Comparison of ENCODE assay signal across 22 mouse cellular contexts in the genomic region with DNA sequence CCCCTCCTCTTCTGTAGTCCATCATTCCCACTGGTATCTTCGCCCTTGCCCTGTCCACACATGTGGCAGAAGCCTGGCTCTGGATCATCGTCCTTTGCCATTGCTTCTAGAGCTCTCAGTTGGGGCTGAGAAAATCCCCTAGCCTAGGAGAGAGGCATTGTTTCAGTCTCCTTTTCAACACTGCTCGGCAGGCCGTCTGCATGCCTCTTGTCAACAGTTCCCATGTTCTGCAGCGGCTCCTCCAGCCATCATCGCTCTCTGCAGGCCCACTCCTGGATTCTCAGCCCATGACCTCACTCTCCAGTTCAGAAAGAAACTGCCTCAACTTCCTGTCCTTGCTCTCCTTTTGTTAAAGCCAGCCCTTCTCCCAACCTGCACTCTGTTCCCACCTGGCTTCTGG.
DNase-seq lines count a peak whose midpoint lies in the region; ATAC-seq lines count a peak whose summit lies in the region.
"Had no signal": no experiment of that assay in that cellular context is flagged by ENCODE, and none has a peak within 500 bp of the region (broad histone marks: within the 10 kb centered on the region; RNA-seq: fewer than 3 reads in every experiment).

No protein-coding gene starts in this region.

- H3K27me3 ChIP-seq in heart, embryonic 10.5 days (ENCODE audit: insufficient read depth, poor library complexity, severe bottlenecking) = no peaks in the 10 kb centered on the region
- no peaks in the 10 kb centered on the region for H3K27me3 ChIP-seq in heart, embryonic 13.5 days (replicated peaks)
- H3K27me3 ChIP-seq in heart, embryonic 16.5 days (ENCODE audit: control insufficient read depth, insufficient read depth, low read length) = no peaks in the 10 kb centered on the region
- H3K27me3 ChIP-seq in neural tube, embryonic 11.5 days (ENCODE audit: control insufficient read depth, insufficient read depth, low read length) = no peaks in the 10 kb centered on the region
- H3K27me3 ChIP-seq: forebrain, embryonic 13.5 days; hindbrain, embryonic 12.5 days; hindbrain, embryonic 15.5 days; intestine, embryonic 15.5 days had no signal

- no peak overlapping the region for H3K4me2 ChIP-seq in heart, embryonic 13.5 days
- no peak overlapping the region for H3K4me2 ChIP-seq in heart, embryonic 16.5 days (ENCODE audit: low read depth, low read length)
- H3K4me2 ChIP-seq in neural tube, embryonic 11.5 days (ENCODE audit: low read depth) = no peak overlapping the region
- H3K4me2 ChIP-seq: forebrain, embryonic 13.5 days; hindbrain, embryonic 12.5 days; hindbrain, embryonic 15.5 days; intestine, embryonic 15.5 days had no signal

- H3K4me3 ChIP-seq in heart, embryonic 10.5 days = no peak overlapping the region
- H3K4me3 ChIP-seq in heart, embryonic 13.5 days = no peak overlapping the region
- H3K4me3 ChIP-seq in heart, embryonic 16.5 days (ENCODE audit: low read length) = no peak overlapping the region
- H3K4me3 ChIP-seq in neural tube, embryonic 11.5 days (ENCODE audit: low read depth, low read length) = no peak overlapping the region
- H3K4me3 ChIP-seq: forebrain, embryonic 10.5 days; forebrain, embryonic 13.5 days; hindbrain, embryonic 12.5 days; hindbrain, embryonic 15.5 days; intestine, embryonic 15.5 days had no signal

- ATAC-seq in heart, embryonic 13.5 days (ENCODE audit: extremely low read depth, insufficient number of reproducible peaks, low FRiP score, low TSS enrichment) = peak; percentile 44; the same call in 1 of the 2 replicates
- peak; percentile 61 for ATAC-seq in heart, embryonic 16.5 days (replicated peaks; ENCODE audit: extremely low read depth, insufficient read depth, low FRiP score)
- no peak for ATAC-seq in neural tube, embryonic 11.5 days (ENCODE audit: insufficient read depth, low FRiP score, low TSS enrichment)
- ATAC-seq: forebrain, embryonic 13.5 days; forebrain, embryonic 16.5 days; intestine, embryonic 15.5 days had no signal

- WGBS in heart, embryonic 10.5 days = 28% methylated on average over 6 of the region's 6 CpGs
- 32% methylated on average over 6 of the region's 6 CpGs for WGBS in heart, embryonic 13.5 days
- 30% methylated on average over 6 of the region's 6 CpGs for WGBS in heart, embryonic 16.5 days
- 84% methylated on average over 6 of the region's 6 CpGs for WGBS in neural tube, embryonic 11.5 days

- DNase-seq in heart, embryonic 10.5 days (ENCODE audit: low spot score) = peak; percentile 80
- DNase-seq in heart, postnatal 36 days = no peak
- no peak for DNase-seq in heart, postnatal 25 days (ENCODE audit: low spot score)
- DNase-seq in heart, adult 18-20 months = no peak
- DNase-seq in neural tube, embryonic 11.5 days (ENCODE audit: low spot score) = peak; percentile 11
- no peak for DNase-seq in neural tube, embryonic 10.5 days (ENCODE audit: extremely low spot score, low spot score)
- DNase-seq: adrenal gland, postnatal 10 days; adrenal gland, postnatal 36 days; cerebellum, adult 18-20 months; cerebellum, adult 9-10 months; cerebellum, postnatal 14 days; gastrocnemius, postnatal 25 days; kidney, adult 18-20 months; kidney, adult 9 months had no signal

- no peaks in the 10 kb centered on the region for H3K9me3 ChIP-seq in heart, embryonic 10.5 days
- H3K9me3 ChIP-seq in heart, embryonic 13.5 days = no peaks in the 10 kb centered on the region
- no peaks in the 10 kb centered on the region for H3K9me3 ChIP-seq in heart, embryonic 16.5 days (replicated peaks; ENCODE audit: control insufficient read depth, low read length)
- no peaks in the 10 kb centered on the region for H3K9me3 ChIP-seq in neural tube, embryonic 11.5 days (ENCODE audit: control insufficient read depth, low read length)
- H3K9me3 ChIP-seq: forebrain, embryonic 10.5 days; forebrain, embryonic 13.5 days; hindbrain, embryonic 12.5 days; hindbrain, embryonic 15.5 days; intestine, embryonic 15.5 days had no signal

- peaks cover 23% of the 10 kb centered on the region for H3K4me1 ChIP-seq in heart, embryonic 10.5 days
- H3K4me1 ChIP-seq in heart, embryonic 13.5 days = peaks cover 34% of the 10 kb centered on the region
- peaks cover 20% of the 10 kb centered on the region for H3K4me1 ChIP-seq in heart, embryonic 16.5 days (ENCODE audit: control insufficient read depth, insufficient read depth, low read length)
- H3K4me1 ChIP-seq in neural tube, embryonic 11.5 days (ENCODE audit: control insufficient read depth, insufficient read depth, low read length) = no peaks in the 10 kb centered on the region
- H3K4me1 ChIP-seq: forebrain, embryonic 13.5 days; hindbrain, embryonic 12.5 days; hindbrain, embryonic 15.5 days; intestine, embryonic 15.5 days had no signal

- H3K27ac ChIP-seq in heart, embryonic 10.5 days = peak overlapping the region; percentile 76; the same call in 1 of the 2 replicates
- H3K27ac ChIP-seq in heart, embryonic 13.5 days (replicated peaks) = peak overlapping the region; percentile 86
- peak overlapping the region; percentile 19 for H3K27ac ChIP-seq in heart, embryonic 16.5 days (ENCODE audit: low read length)
- no peak overlapping the region for H3K27ac ChIP-seq in neural tube, embryonic 11.5 days (ENCODE audit: low read depth, low read length)
- H3K27ac ChIP-seq: forebrain, embryonic 10.5 days; forebrain, embryonic 13.5 days; hindbrain, embryonic 12.5 days; hindbrain, embryonic 15.5 days; intestine, embryonic 15.5 days had no signal

- no peak overlapping the region for H3K9ac ChIP-seq in heart, embryonic 13.5 days
- H3K9ac ChIP-seq in heart, embryonic 16.5 days (ENCODE audit: low read length) = no peak overlapping the region
- H3K9ac ChIP-seq in neural tube, embryonic 11.5 days (ENCODE audit: low read length) = no peak overlapping the region
- H3K9ac ChIP-seq: forebrain, embryonic 13.5 days; hindbrain, embryonic 12.5 days; hindbrain, embryonic 15.5 days; intestine, embryonic 15.5 days had no signal

- no peaks in the 10 kb centered on the region for H3K36me3 ChIP-seq in heart, embryonic 10.5 days
- H3K36me3 ChIP-seq in heart, embryonic 13.5 days = no peaks in the 10 kb centered on the region
- no peaks in the 10 kb centered on the region for H3K36me3 ChIP-seq in heart, embryonic 16.5 days (ENCODE audit: control insufficient read depth, insufficient read depth)
- no peaks in the 10 kb centered on the region for H3K36me3 ChIP-seq in neural tube, embryonic 11.5 days (ENCODE audit: control insufficient read depth, insufficient read depth, low read length)
- H3K36me3 ChIP-seq: forebrain, embryonic 10.5 days; hindbrain, embryonic 12.5 days; hindbrain, embryonic 15.5 days; intestine, embryonic 15.5 days had no signal

- intact Hi-C loops in heart, postnatal 36 days (cut with DNase I) = loop anchor here (5.0 kb wide), 1 partner anchor 68 kb away; no protein-coding TSS in a partner anchor
- intact Hi-C loops in heart, postnatal 25 days (cut with DNase I) = no loop called here

Comparison
In these comparisons a context has a peak if more than half of its experiments do, and no peak if none do; other contexts are left out.
1. DNase-seq: peak in heart, embryonic 10.5 days (single experiment) and neural tube, embryonic 11.5 days (single experiment); none in heart, postnatal 36 days (0 of 2), heart, postnatal 25 days (single experiment), heart, adult 18-20 months (0 of 2) and neural tube, embryonic 10.5 days (single experiment).